Mouse (Mus musculus) brain, embryonic 14.5 days (tissue): ENCODE measurements around the gene Dock4.

Source experiments
- CTCF ChIP-seq: fragments of 200-500 bp; IDR thresholded peaks from 2 replicates; pipeline ENCODE4 v1.5.1; 2012; ENCODE audit warnings: inconsistent platforms, mild to moderate bottlenecking, moderate library complexity, borderline replicate concordance; ENCODE audit not compliant: insufficient read depth, insufficient read length; ENCODE audit errors: extremely low read depth
- POLR2A ChIP-seq: fragments of 200-500 bp; IDR thresholded peaks from 2 replicates; pipeline ENCODE4 v1.6.1; 2012; ENCODE audit warnings: mild to moderate bottlenecking, inconsistent platforms, borderline replicate concordance; ENCODE audit not compliant: poor library complexity, insufficient read depth, insufficient read length, severe bottlenecking; ENCODE audit errors: extremely low read depth

GRCm38 (mm10) chr12:40581037-40581436 is 135.3 kb downstream of the Dock4 start:
- TF ChIP-seq CTCF (no peak), POLR2A (no peak)
